Mouse (Mus musculus) CH12.LX (cell line): Measurements from ENCODE around the gene Uso1. TPM values are rescaled to one million over a fixed set of nuclear protein-coding genes. Genes with fewer than 3 reads are reported as not detected.
A peak's percentile ranks its signal among the peaks of the same experiment; 100 is the strongest.

Source experiments
- DNase-seq: peaks from one replicate; pipeline ENCODE4 v3.0.0-alpha.2; 2013; ENCODE audit errors: extremely low read depth
- H3K27ac ChIP-seq: 2 replicates; pipeline ENCODE4 v1.5.1; 2012; ENCODE audit warnings: low read depth, mild to moderate bottlenecking, control low read depth, moderate library complexity; ENCODE audit not compliant: insufficient read depth
- H3K27me3 ChIP-seq: replicated peaks from 2 replicates; pipeline ENCODE3; 2012; ENCODE audit warnings: inconsistent platforms
- H3K36me3 ChIP-seq, 2 experiments: replicated peaks in 1 of 2; 2 replicates each; pipeline versions ENCODE3 to v1.6.1; 2012; ENCODE audit warnings: inconsistent platforms in 1 of 2, low read length in 1 of 2, mild to moderate bottlenecking in 1 of 2, mixed read lengths in 1 of 2, moderate library complexity in 1 of 2; ENCODE audit not compliant: control insufficient read depth in 1 of 2, insufficient read depth in 1 of 2
- H3K4me1 ChIP-seq, 2 experiments: 2 replicates each; pipeline ENCODE4 v1.6.1; 2012; ENCODE audit warnings: inconsistent platforms in 1 of 2, moderate library complexity in 1 of 2; ENCODE audit not compliant: insufficient read depth in 2 of 2, control insufficient read depth in 1 of 2
- H3K4me2 ChIP-seq: 2 replicates; pipeline ENCODE4 v1.6.1; 2012; ENCODE audit warnings: low read depth, mild to moderate bottlenecking, control low read depth; ENCODE audit not compliant: poor library complexity, insufficient read depth, severe bottlenecking
- H3K4me3 ChIP-seq, 3 experiments: fragments of 150-350 bp in 1 of 3; sonication (generic) in 1 of 3; replicated peaks in 1 of 3; 2 replicates each; pipeline versions ENCODE3 to v1.5.1; 2011 to 2012; ENCODE audit warnings: low read depth in 2 of 3, low read length in 2 of 3, mild to moderate bottlenecking in 2 of 3, moderate library complexity in 2 of 3, control low read depth in 1 of 3, improper control_type of control experiment in 1 of 3, inconsistent platforms in 1 of 3, mixed read lengths in 1 of 3; ENCODE audit not compliant: poor library complexity in 1 of 3
- H3K79me2 ChIP-seq: replicated peaks from 2 replicates; pipeline ENCODE4 v1.6.1; 2012; ENCODE audit warnings: mild to moderate bottlenecking, moderate library complexity; ENCODE audit not compliant: control insufficient read depth, poor library complexity, insufficient read depth, severe bottlenecking; ENCODE audit errors: extremely low read depth
- H3K9ac ChIP-seq: 2 replicates; pipeline ENCODE4 v1.6.1; 2012; ENCODE audit warnings: low read depth, mild to moderate bottlenecking, control low read depth, moderate library complexity; ENCODE audit not compliant: insufficient read depth
- H3K9me3 ChIP-seq: replicated peaks from 2 replicates; pipeline ENCODE3; 2012; ENCODE audit warnings: low read length, inconsistent platforms, mixed read lengths
- BHLHE40 ChIP-seq: IDR thresholded peaks from 2 replicates; pipeline ENCODE4 v1.6.1; 2011; ENCODE audit warnings: mild to moderate bottlenecking, low read depth, low read length, improper control_type of control experiment
- CHD2 ChIP-seq: IDR thresholded peaks from 2 replicates; pipeline ENCODE4 v1.6.1; 2011; ENCODE audit warnings: low read length, improper control_type of control experiment
- CTCF ChIP-seq, 2 experiments: IDR thresholded peaks in 1 of 2; conservative IDR thresholded peaks in 1 of 2; 2 replicates each; pipeline ENCODE4 v1.5.1; 2011 to 2012; ENCODE audit warnings: low read depth in 2 of 2, low read length in 2 of 2, improper control_type of control experiment in 1 of 2, inconsistent platforms in 1 of 2, mild to moderate bottlenecking in 1 of 2, moderate library complexity in 1 of 2
- E2F4 ChIP-seq: IDR thresholded peaks from 2 replicates; pipeline ENCODE4 v1.6.1; 2011; ENCODE audit warnings: low read depth, low read length, improper control_type of control experiment; ENCODE audit not compliant: insufficient replicate concordance
- ELF1 ChIP-seq: IDR thresholded peaks from 2 replicates; pipeline ENCODE4 v1.6.1; 2014; ENCODE audit warnings: low read depth, mild to moderate bottlenecking, inconsistent platforms, low read length, improper control_type of control experiment
- EP300 ChIP-seq: IDR thresholded peaks from 2 replicates; pipeline ENCODE4 v1.6.1; 2011; ENCODE audit warnings: low read length, improper control_type of control experiment
- ETS1 ChIP-seq: conservative IDR thresholded peaks from 2 replicates; pipeline ENCODE4 v1.6.1; 2012; ENCODE audit warnings: low read depth, mild to moderate bottlenecking, inconsistent platforms, low read length, improper control_type of control experiment, moderate library complexity
- GABPA ChIP-seq: IDR thresholded peaks from 2 replicates; pipeline ENCODE4 v1.6.1; 2012; ENCODE audit warnings: low read depth, low read length, improper control_type of control experiment, inconsistent platforms; ENCODE audit not compliant: insufficient replicate concordance
- HCFC1 ChIP-seq: IDR thresholded peaks from 2 replicates; pipeline ENCODE4 v1.6.1; 2012; ENCODE audit warnings: low read depth, mild to moderate bottlenecking, inconsistent platforms, low read length, improper control_type of control experiment
- IRF4 ChIP-seq: IDR thresholded peaks from 2 replicates; pipeline ENCODE4 v1.6.1; 2014; ENCODE audit warnings: low read depth, mild to moderate bottlenecking, inconsistent platforms, low read length, improper control_type of control experiment
- JUN ChIP-seq: IDR thresholded peaks from 2 replicates; pipeline ENCODE4 v1.6.1; 2011; ENCODE audit warnings: low read depth, mild to moderate bottlenecking, low read length, improper control_type of control experiment, moderate library complexity; ENCODE audit not compliant: insufficient read depth
- JUND ChIP-seq: conservative IDR thresholded peaks from 2 replicates; pipeline ENCODE4 v1.6.1; 2011; ENCODE audit warnings: low read depth, low read length, improper control_type of control experiment
- KAT2A ChIP-seq: IDR thresholded peaks from 2 replicates; pipeline ENCODE4 v1.6.1; 2012; ENCODE audit warnings: low read length, improper control_type of control experiment, inconsistent platforms; ENCODE audit not compliant: insufficient replicate concordance
- MAFK ChIP-seq: IDR thresholded peaks from 2 replicates; pipeline ENCODE4 v1.6.1; 2011; ENCODE audit warnings: low read length, improper control_type of control experiment; ENCODE audit not compliant: insufficient replicate concordance
- MAX ChIP-seq: IDR thresholded peaks from 2 replicates; pipeline ENCODE4 v1.6.1; 2011; ENCODE audit warnings: low read length, improper control_type of control experiment
- MAZ ChIP-seq: IDR thresholded peaks from 2 replicates; pipeline ENCODE4 v1.6.1; 2012; ENCODE audit warnings: low read depth, mild to moderate bottlenecking, inconsistent platforms, low read length, improper control_type of control experiment, moderate library complexity
- MEF2A ChIP-seq: IDR thresholded peaks from 2 replicates; pipeline ENCODE4 v1.6.1; 2014; ENCODE audit warnings: low read depth, mild to moderate bottlenecking, inconsistent platforms, low read length, improper control_type of control experiment, borderline replicate concordance
- MXI1 ChIP-seq: IDR thresholded peaks from 2 replicates; pipeline ENCODE4 v1.6.1; 2011; ENCODE audit warnings: mild to moderate bottlenecking, low read depth, low read length, improper control_type of control experiment
- MYC ChIP-seq: IDR thresholded peaks from 2 replicates; pipeline ENCODE4 v1.6.1; 2011; ENCODE audit warnings: low read depth, mild to moderate bottlenecking, improper control_type of control experiment, low read length
- NELFE ChIP-seq: IDR thresholded peaks from 2 replicates; pipeline ENCODE4 v1.6.1; 2011; ENCODE audit warnings: low read depth, low read length, improper control_type of control experiment
- NRF1 ChIP-seq: IDR thresholded peaks from 2 replicates; pipeline ENCODE4 v1.6.1; 2014; ENCODE audit warnings: low read depth, mild to moderate bottlenecking, inconsistent platforms, low read length, improper control_type of control experiment, moderate library complexity
- PAX5 ChIP-seq: IDR thresholded peaks from 2 replicates; pipeline ENCODE4 v1.6.1; 2012; ENCODE audit warnings: low read length, inconsistent platforms, mixed read lengths
- POLR2A ChIP-seq: IDR thresholded peaks from 2 replicates; pipeline ENCODE4 v1.6.1; 2011; ENCODE audit warnings: low read depth, mild to moderate bottlenecking, improper control_type of control experiment, low read length
- POLR2AphosphoS2 ChIP-seq: IDR thresholded peaks from 2 replicates; pipeline ENCODE4 v1.6.1; 2011; ENCODE audit warnings: low read depth, low read length, improper control_type of control experiment
- RAD21 ChIP-seq: IDR thresholded peaks from 2 replicates; pipeline ENCODE4 v1.6.1; 2011; ENCODE audit warnings: low read depth, mild to moderate bottlenecking, low read length, improper control_type of control experiment, moderate library complexity
- RCOR1 ChIP-seq: conservative IDR thresholded peaks from 2 replicates; pipeline ENCODE4 v1.6.1; 2012; ENCODE audit warnings: low read depth, mild to moderate bottlenecking, inconsistent platforms, low read length, improper control_type of control experiment
- SIN3A ChIP-seq: IDR thresholded peaks from 2 replicates; pipeline ENCODE4 v1.6.1; 2012; ENCODE audit warnings: low read length, improper control_type of control experiment, inconsistent platforms
- SMC3 ChIP-seq: IDR thresholded peaks from 2 replicates; pipeline ENCODE4 v1.6.1; 2011; ENCODE audit warnings: low read depth, low read length, improper control_type of control experiment
- TBP ChIP-seq: conservative IDR thresholded peaks from 2 replicates; pipeline ENCODE4 v1.6.1; 2011; ENCODE audit warnings: low read depth, low read length, improper control_type of control experiment
- TCF12 ChIP-seq: IDR thresholded peaks from 2 replicates; pipeline ENCODE4 v1.6.1; 2014; ENCODE audit warnings: low read depth, mild to moderate bottlenecking, inconsistent platforms, low read length, improper control_type of control experiment
- UBTF ChIP-seq: IDR thresholded peaks from 2 replicates; pipeline ENCODE4 v1.6.1; 2012; ENCODE audit warnings: low read depth, mild to moderate bottlenecking, inconsistent platforms, low read length, improper control_type of control experiment, moderate library complexity
- USF1 ChIP-seq: IDR thresholded peaks from 2 replicates; pipeline ENCODE4 v1.6.1; 2014; ENCODE audit warnings: low read depth, mild to moderate bottlenecking, inconsistent platforms, low read length, improper control_type of control experiment
- USF2 ChIP-seq: conservative IDR thresholded peaks from 2 replicates; pipeline ENCODE4 v1.6.1; 2011; ENCODE audit warnings: low read depth, low read length, improper control_type of control experiment
- ZC3H11A ChIP-seq: IDR thresholded peaks from 2 replicates; pipeline ENCODE4 v1.6.1; 2012; ENCODE audit warnings: low read depth, mild to moderate bottlenecking, inconsistent platforms, low read length, improper control_type of control experiment
- ZKSCAN1 ChIP-seq: IDR thresholded peaks from 2 replicates; pipeline ENCODE4 v1.6.1; 2012; ENCODE audit warnings: low read depth, inconsistent platforms, low read length, improper control_type of control experiment, borderline replicate concordance
- ZMIZ1 ChIP-seq: IDR thresholded peaks from 2 replicates; pipeline ENCODE4 v1.6.1; 2012; ENCODE audit warnings: low read depth, mild to moderate bottlenecking, inconsistent platforms, low read length, improper control_type of control experiment
- ZNF384 ChIP-seq: IDR thresholded peaks from 2 replicates; pipeline ENCODE4 v1.6.1; 2012; ENCODE audit warnings: low read depth, low read length, improper control_type of control experiment, inconsistent platforms
- dilution Hi-C: fragments of 300-500 bp; cut with MboI; formaldehyde crosslinking; loops from 2 replicates; pipeline ENCODE4 v1.14.3; 2020; ENCODE audit warnings: low sequenced_read_pairs; ENCODE audit not compliant: extremely low pct_unique_long_range_greater_than_20kb, extremely low pct_ligation_motif_present
- in situ Hi-C: fragments of 300-500 bp; cut with MboI; formaldehyde crosslinking; loops from 3 replicates; pipeline ENCODE4 v1.14.3; 2019; ENCODE audit warnings: low sequenced_read_pairs, low pct_ligation_motif_present, low pct_unique_long_range_greater_than_20kb, mixed read lengths
- polyA plus RNA-seq: library from polyadenylated mRNA; unstranded; fragments of >175 nt; gene quantifications from 2 replicates; pipeline ENCODE4 v1.2.1, GENCODE M21; 2012; ENCODE audit warnings: low read depth; ENCODE audit not compliant: insufficient read length
- total RNA-seq, 2 experiments: library from RNA; depleted of rRNA; stranded (reverse); fragments of 300-350 nt in 1 of 2; fragments of >200 nt in 1 of 2; gene quantifications; 2 replicates each; pipeline ENCODE4 v1.2.3; 2012 to 2014

Uso1 gene
- 20.9 and 22.7 TPM in 2 replicates for total RNA-seq (2012; rRNA removed)
- 16.9 and 19.9 TPM in 2 replicates for total RNA-seq (2014; rRNA removed)
- 55.6 and 63.7 TPM in 2 replicates for polyA plus RNA-seq

- Histone ChIP-seq H3K27me3 (no peaks in the 10 kb centered on the region), H3K36me3 (peaks cover 0 to 17% of the 10 kb centered on the region in 2 experiments), H3K4me2 (peak within 1 kb of the TSS; percentile 95), H3K4me3 (peak within 1 kb of the TSS; percentile 84 to 97 (median 94)), H3K9me3 (no peaks in the 10 kb centered on the region), H3K79me2 (peaks cover 26% of the 10 kb centered on the region), H3K27ac (peak within 1 kb of the TSS; percentile 6; the same call in 1 of the 2 replicates), H3K9ac (peak within 1 kb of the TSS; percentile 69), H3K4me1 (peaks cover 9 to 37% of the 10 kb centered on the region in 2 experiments)
- peak; percentile 97 for DNase-seq
- in situ Hi-C loops (no loop called here), dilution Hi-C loops (no loop called here)
- TF ChIP-seq MYC, result peak; percentile 96
- TF ChIP-seq MAX, result peak; percentile 99
- TF ChIP-seq MAFK, result no peak
- TF ChIP-seq JUN, result no peak; the same call in 1 of the 2 replicates
- TF ChIP-seq CTCF (conservative IDR thresholded peaks at IDR 0.05 in 1 of 2, IDR thresholded peaks at IDR 0.05 in 1 of 2; ENCODE audit: low read depth in 2 of 2, low read length in 2 of 2), result no peak
- peak; percentile 77 for TF ChIP-seq MEF2A
- TF ChIP-seq POLR2A, result peak; percentile 90
- TF ChIP-seq KAT2A, result 0 out of 2 replicates have a peak, but pooled peaks have one; percentile 46
- no peak for TF ChIP-seq ZC3H11A
- TF ChIP-seq IRF4, result peak; percentile 65; the same call in 1 of the 2 replicates
- no peak for TF ChIP-seq ZNF384
- TF ChIP-seq EP300, result no peak
- TF ChIP-seq POLR2AphosphoS2, result peak; percentile 87
- 0 out of 2 replicates have a peak, but pooled peaks have one; percentile 45 for TF ChIP-seq TBP
- TF ChIP-seq ELF1, result peak; percentile 93
- TF ChIP-seq USF1, result peak; percentile 84
- peak; percentile 71 for TF ChIP-seq HCFC1
- peak; percentile 91 for TF ChIP-seq NELFE
- TF ChIP-seq NRF1, result peak; percentile 98
- peak; percentile 86; the same call in 1 of the 2 replicates for TF ChIP-seq SIN3A
- peak; percentile 77; the same call in 1 of the 2 replicates for TF ChIP-seq MAZ
- no peak for TF ChIP-seq E2F4
- no peak for TF ChIP-seq JUND
- no peak for TF ChIP-seq SMC3
- peak; percentile 39; the same call in 1 of the 2 replicates for TF ChIP-seq CHD2
- TF ChIP-seq RAD21, result no peak
- peak; percentile 78 for TF ChIP-seq TCF12
- TF ChIP-seq PAX5, result no peak
- TF ChIP-seq BHLHE40, result peak; percentile 31; the same call in 1 of the 2 replicates
- no peak for TF ChIP-seq RCOR1
- TF ChIP-seq USF2, result peak; percentile 49; the same call in 1 of the 2 replicates
- TF ChIP-seq GABPA, result no peak
- peak; percentile 99 for TF ChIP-seq MXI1
- TF ChIP-seq ZKSCAN1, result no peak
- peak; percentile 90 for TF ChIP-seq ZMIZ1
- peak; percentile 26; the same call in 1 of the 2 replicates for TF ChIP-seq ETS1
- no peak for TF ChIP-seq UBTF
Observed at GRCm38 (mm10) chr5:92137239-92138046, at the start of gene Uso1. TSS of gene Uso1 (plus strand) at chr5:92137938.
